Mouse (Mus musculus) small intestine, adult 2 months (tissue): ENCODE measurements around the gene Ccdc88c. TPM values are rescaled to one million over a fixed set of nuclear protein-coding genes. Genes with fewer than 3 reads are reported as not detected.

ENCODE experiments used
- H3K27ac ChIP-seq: fragments of 200-500 bp; 2 replicates; pipeline ENCODE4 v1.5.1; 2012; ENCODE audit warnings: low read depth, low read length, control low read depth, inconsistent platforms; ENCODE audit not compliant: insufficient read depth
- H3K27me3 ChIP-seq: fragments of 200-500 bp; 2 replicates; pipeline ENCODE4 v1.6.1; 2012; ENCODE audit warnings: mild to moderate bottlenecking, moderate library complexity, low read length, inconsistent platforms; ENCODE audit not compliant: control insufficient read depth, insufficient read depth
- H3K36me3 ChIP-seq: fragments of 200-500 bp; 2 replicates; pipeline ENCODE4 v1.6.1; 2012; ENCODE audit warnings: mild to moderate bottlenecking, low read length, control low read depth, inconsistent platforms; ENCODE audit not compliant: control insufficient read depth, insufficient read depth
- H3K4me1 ChIP-seq: fragments of 200-500 bp; 2 replicates; pipeline ENCODE4 v1.6.1; 2012; ENCODE audit warnings: low read length, inconsistent platforms, mixed read lengths; ENCODE audit not compliant: control insufficient read depth, insufficient read depth, insufficient read length
- H3K4me3 ChIP-seq: fragments of 200-500 bp; 2 replicates; pipeline ENCODE4 v1.5.1; 2012; ENCODE audit warnings: low read depth, mild to moderate bottlenecking, control low read depth, inconsistent platforms, low read length, moderate library complexity
- CTCF ChIP-seq: fragments of 200-500 bp; IDR thresholded peaks from 2 replicates; pipeline ENCODE4 v1.5.1; 2012; ENCODE audit warnings: low read depth, mild to moderate bottlenecking, control low read depth, inconsistent platforms, low read length, moderate library complexity, mixed read lengths; ENCODE audit not compliant: insufficient replicate concordance, insufficient read length; ENCODE audit errors: extremely low read depth
- POLR2A ChIP-seq: fragments of 200-500 bp; IDR thresholded peaks from 2 replicates; pipeline ENCODE4 v1.6.1; 2012; ENCODE audit warnings: low read depth, mild to moderate bottlenecking, control low read depth, inconsistent platforms, low read length, moderate library complexity
- WGBS: fragments of 180-500 bp; shearing (Covaris S2); methylation state at CpG from one replicate; pipeline ENCODE4 v1.1.7; 2018; 5-methylcytosine and 5-hydroxymethylcytosine counted together
- polyA plus RNA-seq: library from polyadenylated mRNA; depleted of rRNA; stranded (reverse); fragments of >200 nt; gene quantifications from 2 replicates; pipeline ENCODE4 v1.2.3, GENCODE M21; 2012

The Ccdc88c gene
- polyA plus RNA-seq, 1 experiment = 11.7 TPM

DNA sequence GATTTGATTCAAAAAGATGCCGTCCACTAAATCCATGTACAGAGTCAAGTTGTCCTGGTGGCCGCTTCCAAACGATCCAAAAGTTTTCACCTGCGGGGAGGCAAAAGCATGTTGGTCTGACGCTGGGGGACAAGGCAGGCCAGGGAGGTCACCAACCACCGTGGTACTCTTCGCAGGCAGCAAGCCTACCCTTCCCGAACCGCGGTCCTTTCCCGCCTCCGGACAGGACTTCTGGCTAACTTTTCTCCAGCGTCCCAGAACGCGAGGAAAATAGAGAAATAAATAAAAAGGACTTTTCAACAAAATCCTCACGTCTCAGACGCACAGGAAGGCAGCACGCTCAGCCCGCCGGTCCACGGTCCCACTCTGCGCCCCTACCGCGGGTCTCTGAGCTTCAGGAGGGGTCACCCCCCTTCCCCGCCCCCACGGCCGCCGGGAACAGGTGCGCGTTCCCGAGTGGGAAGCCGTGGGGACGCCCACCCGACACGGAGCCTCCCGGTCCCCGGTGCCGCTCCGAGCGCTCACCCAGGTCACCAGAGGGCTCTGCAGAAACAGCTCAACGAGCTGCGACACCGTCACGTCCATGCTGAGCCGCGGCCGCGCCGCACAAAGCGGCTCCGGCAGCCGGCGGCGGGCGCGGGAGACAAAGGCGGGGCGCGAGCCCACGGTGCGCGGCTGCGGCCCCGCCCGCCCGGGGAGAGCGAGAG lies 456 bp downstream of the Ccdc88c start:
- Histone ChIP-seq H3K36me3 (no peaks in the 10 kb centered on the region), H3K4me3 (peak overlapping the region; percentile 71), H3K27ac (peak overlapping the region; percentile 75), H3K27me3 (no peaks in the 10 kb centered on the region), H3K4me1 (peaks cover 20% of the 10 kb centered on the region)
- TF ChIP-seq CTCF = no peak
- peak; percentile 73; the same call in 1 of the 2 replicates for TF ChIP-seq POLR2A
- 1% methylated on average over 62 of the region's 67 CpGs for WGBS

DNA sequence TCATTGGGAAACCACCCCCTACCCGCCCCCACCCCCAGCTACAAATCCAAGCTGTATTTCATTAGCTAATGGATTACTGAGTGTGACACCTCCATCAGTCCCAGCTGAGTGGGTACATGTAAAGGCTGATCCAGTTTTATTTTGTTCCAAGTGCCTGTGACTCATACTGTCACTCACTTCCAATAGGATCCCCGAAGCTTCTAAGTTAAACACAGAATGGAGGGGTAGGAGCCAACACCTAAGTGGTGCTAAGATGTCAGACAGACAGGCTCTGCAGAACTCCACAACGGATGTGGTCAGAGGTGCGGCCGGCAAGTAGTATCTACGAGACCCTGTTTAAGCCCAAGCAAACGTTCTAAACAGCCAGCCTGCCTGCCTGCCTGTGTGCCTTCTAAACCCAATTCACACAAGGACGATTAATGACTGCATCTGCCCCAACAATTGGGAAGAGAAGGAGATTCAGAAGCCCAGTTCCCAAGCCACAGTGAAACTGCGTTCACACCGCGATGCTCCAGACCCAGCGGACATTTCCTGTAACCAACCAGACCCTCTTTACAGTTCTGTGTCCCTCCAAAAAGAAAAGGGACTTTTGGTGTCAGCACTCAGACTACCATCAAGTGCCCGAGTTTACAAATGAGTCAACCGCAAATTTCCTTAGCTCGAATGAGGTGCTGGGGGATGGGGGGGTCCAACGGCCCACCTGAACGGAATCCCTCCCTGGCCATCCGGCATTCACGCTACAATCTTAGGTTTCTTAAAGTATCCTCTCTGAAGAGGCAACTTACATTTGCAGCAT lies 1.2 kb downstream of the Ccdc88c start:
- TF ChIP-seq POLR2A (no peak), CTCF (no peak)
- WGBS = 2% methylated on average over 19 of the region's 19 CpGs
- no peaks in the 10 kb centered on the region for H3K36me3 ChIP-seq
- H3K27ac ChIP-seq = peak overlapping the region; percentile 75
- H3K4me3 ChIP-seq = peak overlapping the region; percentile 71
- no peaks in the 10 kb centered on the region for H3K27me3 ChIP-seq
- peaks cover 23% of the 10 kb centered on the region for H3K4me1 ChIP-seq

DNA sequence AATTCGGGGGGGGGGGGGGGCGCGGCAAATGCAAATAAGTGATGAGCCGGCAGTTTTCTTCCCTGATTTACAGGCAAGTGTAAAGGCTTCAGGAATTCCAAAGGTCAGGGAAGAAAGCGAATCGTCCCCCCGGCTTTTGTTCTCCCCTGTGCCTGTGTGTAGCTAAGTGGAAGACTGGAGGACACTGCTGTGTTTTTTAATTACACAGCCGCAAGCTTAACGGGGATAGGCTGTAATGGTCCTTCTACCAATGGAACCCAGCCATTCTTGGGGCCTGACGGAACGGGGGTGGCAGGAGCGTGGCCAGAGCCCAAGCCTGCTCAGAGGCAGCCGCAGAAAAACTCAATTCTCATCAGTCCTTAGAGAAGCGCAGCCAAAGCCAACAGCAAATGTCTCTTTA lies 1.9 kb downstream of the Ccdc88c start:
- 8% methylated on average over 14 of the region's 14 CpGs for WGBS
- H3K27ac ChIP-seq = peak overlapping the region; percentile 75
- peaks cover 4% of the 10 kb centered on the region for H3K36me3 ChIP-seq
- H3K27me3 ChIP-seq = no peaks in the 10 kb centered on the region
- peaks cover 23% of the 10 kb centered on the region for H3K4me1 ChIP-seq
- H3K4me3 ChIP-seq = peak overlapping the region; percentile 60
- TF ChIP-seq POLR2A (no peak), CTCF (no peak)

DNA sequence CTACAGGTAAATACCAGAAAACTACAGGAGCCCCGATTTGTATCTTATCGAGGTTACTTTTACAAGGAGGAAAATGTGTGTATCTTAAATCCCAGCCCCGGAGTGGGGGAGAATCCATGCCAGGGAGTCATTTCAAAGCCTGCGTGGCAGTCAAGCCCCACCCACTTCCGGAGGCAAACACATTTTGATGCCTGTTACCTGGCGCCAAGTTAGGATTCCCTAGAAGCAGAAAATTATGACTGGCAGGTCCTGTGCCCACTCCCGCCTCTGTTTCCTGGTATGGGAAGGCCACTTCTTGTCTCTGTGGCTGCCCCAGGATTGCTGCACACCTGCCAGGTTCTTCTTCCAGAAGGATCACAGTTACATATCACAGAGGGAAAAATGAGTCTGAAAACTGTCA lies 2.3 kb downstream of the Ccdc88c start:
- H3K27ac ChIP-seq = peak overlapping the region; percentile 75
- peak overlapping the region; percentile 60 for H3K4me3 ChIP-seq
- WGBS = 17% methylated on average over 7 of the region's 7 CpGs
- H3K36me3 ChIP-seq = peaks cover 8% of the 10 kb centered on the region
- peaks cover 23% of the 10 kb centered on the region for H3K4me1 ChIP-seq
- H3K27me3 ChIP-seq = no peaks in the 10 kb centered on the region
- TF ChIP-seq POLR2A = no peak
- no peak for TF ChIP-seq CTCF

DNA sequence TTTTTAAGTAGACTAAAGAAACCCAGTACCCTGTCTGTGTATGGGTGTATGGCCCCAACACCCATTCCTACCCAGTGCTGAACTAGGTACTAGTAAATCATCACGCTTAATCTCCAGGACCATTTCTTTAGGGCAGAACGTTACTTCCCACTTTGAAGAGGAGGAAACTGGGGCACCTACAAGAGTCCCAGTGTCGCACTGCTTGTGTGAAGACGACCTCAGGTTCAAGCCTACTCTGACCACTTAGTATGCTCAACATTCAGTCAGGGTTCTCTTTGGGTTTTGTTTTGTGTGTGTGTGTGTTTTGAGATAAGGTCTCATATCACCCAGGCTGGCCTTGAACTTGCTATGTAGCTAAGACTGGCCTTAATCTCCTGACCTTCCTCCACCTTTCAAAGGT lies 2.8 kb downstream of the Ccdc88c start:
- H3K4me3 ChIP-seq = no peak overlapping the region
- no peaks in the 10 kb centered on the region for H3K27me3 ChIP-seq
- peaks cover 9% of the 10 kb centered on the region for H3K36me3 ChIP-seq
- H3K27ac ChIP-seq = peak overlapping the region; percentile 75
- H3K4me1 ChIP-seq = peaks cover 23% of the 10 kb centered on the region
- 29% methylated on average over 4 of the region's 4 CpGs for WGBS
- TF ChIP-seq CTCF = no peak
- no peak for TF ChIP-seq POLR2A

DNA sequence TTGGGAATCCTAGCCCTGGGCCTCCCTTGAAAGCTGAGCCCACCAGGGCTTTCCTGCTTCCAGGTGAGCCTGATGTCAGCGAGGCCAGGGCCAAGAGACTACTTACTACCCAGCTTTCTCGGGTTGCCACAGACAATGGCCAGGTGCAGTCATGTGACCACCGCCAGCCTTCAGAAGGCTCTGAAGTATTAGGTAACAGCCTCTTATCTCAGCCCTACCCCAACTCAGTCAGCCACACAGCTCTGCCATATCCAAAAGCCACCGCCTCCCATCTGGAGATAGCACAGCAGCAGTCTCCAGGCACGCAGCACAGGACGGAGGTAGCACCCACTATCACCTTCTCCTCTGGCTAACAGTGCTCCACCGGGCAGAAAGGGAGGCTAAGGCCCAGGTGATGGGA lies 3.5 kb downstream of the Ccdc88c start:
- Histone ChIP-seq H3K27me3 (no peaks in the 10 kb centered on the region), H3K36me3 (peaks cover 10% of the 10 kb centered on the region), H3K27ac (peak overlapping the region; percentile 75), H3K4me1 (peaks cover 23% of the 10 kb centered on the region), H3K4me3 (peak overlapping the region; percentile 17)
- WGBS = 21% methylated on average over 7 of the region's 7 CpGs
- TF ChIP-seq CTCF = no peak
- peak; percentile 57; the same call in 1 of the 2 replicates for TF ChIP-seq POLR2A

DNA sequence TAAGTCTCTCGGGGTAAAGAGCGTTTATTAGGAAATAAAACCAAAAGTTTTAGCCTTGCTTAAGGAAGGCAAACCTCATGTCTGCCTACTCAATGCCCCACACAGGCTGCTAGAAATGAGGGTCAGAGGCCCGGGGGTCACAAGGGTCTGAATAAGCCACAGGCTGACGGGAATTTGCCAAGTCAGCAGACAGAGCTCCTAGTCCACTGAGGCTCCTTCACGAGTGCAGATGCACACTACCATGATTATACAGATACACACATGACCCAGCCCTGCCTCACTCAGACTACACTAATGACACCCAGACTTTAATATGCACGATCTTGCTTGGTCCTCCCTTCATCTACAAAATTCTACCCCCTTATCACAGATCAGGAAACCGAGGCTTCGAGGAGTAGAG lies 4.0 kb downstream of the Ccdc88c start:
- no peak for TF ChIP-seq POLR2A
- no peak for TF ChIP-seq CTCF
- Histone ChIP-seq H3K4me1 (peaks cover 26% of the 10 kb centered on the region), H3K27ac (peak overlapping the region; percentile 67), H3K36me3 (peaks cover 10% of the 10 kb centered on the region), H3K4me3 (no peak overlapping the region), H3K27me3 (no peaks in the 10 kb centered on the region)
- 46% methylated on average over 8 of the region's 8 CpGs for WGBS
